Mouse (Mus musculus): ENCODE results near the gene Rnf126.

Rnf126 gene

GRCm38 (mm10) chr10:79766508-79767325 lies at the start of gene Rnf126:
TSS of gene Rnf126 (minus strand) at chr10:79766952.
- DNase-seq (ENCODE audit: low read depth, low spot score), result peak; percentile 100

GRCm38 (mm10) chr10:79815671-79816494 lies 49.1 kb upstream of the Rnf126 start:
- DNase-seq (ENCODE audit: low read depth, low spot score), result no peak

- DNase-seq (ENCODE audit: low read depth, low spot score), result no peak
Observed at GRCm38 (mm10) chr10:79814271-79814842, 47.6 kb upstream of the Rnf126 start.

- DNase-seq (ENCODE audit: low read depth, low spot score), result peak; percentile 56
Observed at GRCm38 (mm10) chr10:79811736-79812637, 45.2 kb upstream of the Rnf126 start.

GRCm38 (mm10) chr10:79808728-79809127 lies 42.0 kb upstream of the Rnf126 start:
- no peak for DNase-seq (ENCODE audit: low read depth, low spot score)

GRCm38 (mm10) chr10:79807826-79808225 lies 41.1 kb upstream of the Rnf126 start:
- DNase-seq (ENCODE audit: low read depth, low spot score), result no peak

- DNase-seq (ENCODE audit: low read depth, low spot score), result no peak
Observed at GRCm38 (mm10) chr10:79806972-79807371, 40.2 kb upstream of the Rnf126 start.

GRCm38 (mm10) chr10:79806331-79806730 lies 39.6 kb upstream of the Rnf126 start:
- no peak for DNase-seq (ENCODE audit: low read depth, low spot score)

GRCm38 (mm10) chr10:79805636-79806035 lies 38.9 kb upstream of the Rnf126 start:
- DNase-seq (ENCODE audit: low read depth, low spot score), result no peak

GRCm38 (mm10) chr10:79803716-79804323 lies 37.1 kb upstream of the Rnf126 start:
- DNase-seq (ENCODE audit: low read depth, low spot score), result no peak

GRCm38 (mm10) chr10:79802331-79802971 lies 35.7 kb upstream of the Rnf126 start:
- DNase-seq (ENCODE audit: low read depth, low spot score), result no peak

- no peak for DNase-seq (ENCODE audit: low read depth, low spot score)
Observed at GRCm38 (mm10) chr10:79801837-79802236, 35.1 kb upstream of the Rnf126 start.

- no peak for DNase-seq (ENCODE audit: low read depth, low spot score)
Observed at GRCm38 (mm10) chr10:79800508-79800907, 33.8 kb upstream of the Rnf126 start.

- DNase-seq (ENCODE audit: low read depth, low spot score), result no peak
Observed at GRCm38 (mm10) chr10:79798289-79798928, 31.7 kb upstream of the Rnf126 start.

GRCm38 (mm10) chr10:79797326-79797725 lies 30.6 kb upstream of the Rnf126 start:
- no peak for DNase-seq (ENCODE audit: low read depth, low spot score)

GRCm38 (mm10) chr10:79795905-79796304 lies 29.2 kb upstream of the Rnf126 start:
- no peak for DNase-seq (ENCODE audit: low read depth, low spot score)

GRCm38 (mm10) chr10:79794491-79794931 lies 27.8 kb upstream of the Rnf126 start:
- DNase-seq (ENCODE audit: low read depth, low spot score), result no peak

- no peak for DNase-seq (ENCODE audit: low read depth, low spot score)
Observed at GRCm38 (mm10) chr10:79793738-79794490, 27.2 kb upstream of the Rnf126 start.
